Mouse (Mus musculus): ENCODE results near the gene Gm7861. TPM values are rescaled to one million over a fixed set of nuclear protein-coding genes. Genes with fewer than 3 reads are reported as not detected.
"Not testable (repeated sequence)": the region's sequence is repeated elsewhere in the genome, so short reads cannot be mapped to it uniquely, and the experiment has no call there.

The Gm7861 gene
- polyA plus RNA-seq (2016; fragmentation: Nextera tagmentation; extraction: Ambion mirVana), result not detected in 2 replicates

DNA sequence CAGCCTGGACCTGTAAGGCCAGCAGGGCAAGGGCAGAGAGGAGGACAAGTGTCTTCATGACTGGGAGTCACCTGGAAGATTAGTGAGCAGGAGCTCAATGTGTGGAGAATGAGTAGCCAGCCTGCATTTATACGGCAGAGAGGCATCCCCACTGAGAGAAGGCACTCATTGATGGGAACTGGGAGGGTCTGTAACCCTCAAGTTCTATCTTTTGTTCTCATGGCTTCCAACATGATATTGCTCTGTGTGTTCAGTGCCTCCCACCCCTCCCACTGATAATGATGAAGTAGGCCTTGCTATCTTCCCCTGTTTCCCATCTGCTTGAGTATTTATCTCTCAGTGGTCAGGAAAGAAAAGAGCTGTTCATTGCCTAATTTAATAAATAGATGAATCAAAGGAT lies at the start of gene Gm7861:
TSS of gene Gm7861 (minus strand) at position 101 of the 400 bp plus-strand sequence.
- not testable (repeated sequence) for H3K36me3 ChIP-seq; H3K4me2 ChIP-seq (replicated peaks); H3K27me3 ChIP-seq; H3K4me1 ChIP-seq; H3K9me3 ChIP-seq; H3K4me3 ChIP-seq; H3K9ac ChIP-seq; H3K27ac ChIP-seq; ATAC-seq (ENCODE audit: insufficient number of reproducible peaks, insufficient read depth, low FRiP score, low TSS enrichment)
- WGBS, result no CpG with 5 or more reads among the region's 1 CpGs

DNA sequence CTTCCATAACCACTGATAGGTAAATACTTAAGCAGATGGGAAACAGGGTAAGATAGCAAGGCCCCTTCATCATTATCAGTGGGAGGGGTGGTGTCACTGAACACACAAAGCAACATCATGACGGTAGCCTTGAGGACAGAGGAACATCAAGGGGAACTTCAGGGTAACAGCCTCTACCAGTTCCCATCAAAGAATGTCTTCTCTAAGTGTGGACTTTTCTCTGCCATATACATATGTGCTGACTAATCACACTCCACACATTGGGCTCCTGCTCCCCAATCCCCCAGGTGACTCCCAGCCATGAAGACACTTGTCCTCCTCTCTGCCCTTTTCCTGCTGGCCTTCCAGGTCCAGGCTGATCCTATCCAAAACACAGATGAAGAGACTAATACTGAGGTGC lies 23.6 kb upstream of the Gm7861 start, which contains the start of gene Defa26:
TSS of gene Defa26 (plus strand) at position 301 of the 400 bp plus-strand sequence.
- not testable (repeated sequence) for H3K27me3 ChIP-seq; H3K27ac ChIP-seq; H3K9ac ChIP-seq; H3K9me3 ChIP-seq; H3K4me1 ChIP-seq; H3K4me2 ChIP-seq (replicated peaks); H3K36me3 ChIP-seq; ATAC-seq (ENCODE audit: insufficient number of reproducible peaks, insufficient read depth, low FRiP score, low TSS enrichment); H3K4me3 ChIP-seq
- WGBS, result no CpG with 5 or more reads among the region's 1 CpGs

DNA sequence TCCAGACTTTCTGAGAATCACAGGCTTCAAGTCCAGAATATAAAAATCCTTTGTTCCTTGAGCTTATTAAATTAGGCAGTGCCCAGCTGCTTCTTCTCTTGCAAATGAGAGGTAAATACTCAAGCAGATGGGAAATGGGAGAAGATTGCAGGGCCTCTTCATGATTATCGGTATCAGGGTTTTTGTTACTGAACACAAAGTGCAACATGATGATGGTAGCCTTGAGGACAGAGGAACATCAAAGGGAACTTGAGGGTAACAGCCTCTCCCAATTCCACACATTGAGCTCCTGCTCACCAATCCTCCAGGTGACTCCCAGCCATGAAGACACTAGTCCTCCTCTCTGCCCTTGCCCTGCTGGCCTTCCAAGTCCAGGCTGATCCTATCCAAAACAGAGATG lies 11.6 kb downstream of the Gm7861 start, which contains the start of gene Defa28:
TSS of gene Defa28 (plus strand) at position 301 of the 400 bp plus-strand sequence.
- H3K9me3 ChIP-seq; H3K27ac ChIP-seq; H3K4me3 ChIP-seq; H3K36me3 ChIP-seq; H3K4me2 ChIP-seq (replicated peaks); H3K9ac ChIP-seq; H3K4me1 ChIP-seq; H3K27me3 ChIP-seq; ATAC-seq (ENCODE audit: insufficient number of reproducible peaks, insufficient read depth, low FRiP score, low TSS enrichment): not testable (repeated sequence)
- no CpG with 5 or more reads among the region's 1 CpGs for WGBS

DNA sequence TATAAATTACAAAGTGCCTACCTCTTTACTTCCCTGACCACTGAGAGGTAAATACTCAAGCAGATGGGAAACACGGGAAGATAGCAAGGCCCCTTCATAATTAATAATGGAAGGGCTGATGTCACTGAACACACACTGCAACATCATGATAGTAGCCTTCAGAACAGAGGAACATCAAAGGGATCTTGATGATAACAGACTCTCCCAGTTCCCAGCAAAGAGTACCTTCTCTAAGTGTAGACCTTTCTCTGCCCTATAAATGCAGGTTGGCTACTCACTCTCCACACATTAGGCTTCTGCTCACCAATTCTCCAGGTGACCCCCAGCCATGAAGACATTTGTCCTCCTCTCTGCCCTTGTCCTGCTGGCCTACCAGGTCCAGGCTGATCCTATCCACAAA lies 29.2 kb downstream of the Gm7861 start, which contains the start of gene Defa37:
TSS of gene Defa37 (plus strand) at position 301 of the 400 bp plus-strand sequence.
- H3K27ac ChIP-seq; H3K27me3 ChIP-seq; H3K9ac ChIP-seq; H3K4me1 ChIP-seq; H3K36me3 ChIP-seq; ATAC-seq (ENCODE audit: insufficient number of reproducible peaks, insufficient read depth, low FRiP score, low TSS enrichment); H3K4me3 ChIP-seq; H3K9me3 ChIP-seq; H3K4me2 ChIP-seq (replicated peaks): not testable (repeated sequence)
- no CpG with 5 or more reads among the region's 1 CpGs for WGBS

Other genes starting within 250 kb of the Gm7861 start
- not detected in 2 replicates for gene Defa2, start 216.0 kb downstream of the Gm7861 start, polyA plus RNA-seq (2016; fragmentation: Nextera tagmentation; extraction: Ambion mirVana)
- gene Defa33, start 202.7 kb downstream of the Gm7861 start, polyA plus RNA-seq (2016; fragmentation: Nextera tagmentation; extraction: Ambion mirVana), result not detected in 2 replicates
- not detected in 2 replicates for gene Defa36, start 167.1 kb downstream of the Gm7861 start, polyA plus RNA-seq (2016; fragmentation: Nextera tagmentation; extraction: Ambion mirVana)
- gene Gm7849, start 137.9 kb downstream of the Gm7861 start, polyA plus RNA-seq (2016; fragmentation: Nextera tagmentation; extraction: Ambion mirVana), result not detected in 2 replicates
- gene Defa20, start 85.2 kb downstream of the Gm7861 start, polyA plus RNA-seq (2016; fragmentation: Nextera tagmentation; extraction: Ambion mirVana), result not detected in 2 replicates
- gene Defa32, start 65.5 kb downstream of the Gm7861 start, polyA plus RNA-seq (2016; fragmentation: Nextera tagmentation; extraction: Ambion mirVana), result not detected in 2 replicates
- not detected in 2 replicates for gene Defa37, start 29.1 kb downstream of the Gm7861 start, polyA plus RNA-seq (2016; fragmentation: Nextera tagmentation; extraction: Ambion mirVana)
- not detected in 2 replicates for gene Defa28, start 11.5 kb downstream of the Gm7861 start, polyA plus RNA-seq (2016; fragmentation: Nextera tagmentation; extraction: Ambion mirVana)
- gene Defa26, start 23.7 kb upstream of the Gm7861 start, polyA plus RNA-seq (2016; fragmentation: Nextera tagmentation; extraction: Ambion mirVana), result not detected in 2 replicates
- not detected in 2 replicates for gene Defa17, start 61.3 kb upstream of the Gm7861 start, polyA plus RNA-seq (2016; fragmentation: Nextera tagmentation; extraction: Ambion mirVana)
- gene Defa34, start 71.3 kb upstream of the Gm7861 start, polyA plus RNA-seq (2016; fragmentation: Nextera tagmentation; extraction: Ambion mirVana), result not detected in 2 replicates
- not detected in 2 replicates for gene AY761184, start 109.1 kb upstream of the Gm7861 start, polyA plus RNA-seq (2016; fragmentation: Nextera tagmentation; extraction: Ambion mirVana)
- gene Defa24, start 140.0 kb upstream of the Gm7861 start, polyA plus RNA-seq (2016; fragmentation: Nextera tagmentation; extraction: Ambion mirVana), result not detected in 2 replicates
- gene Defb50, start 229.0 kb upstream of the Gm7861 start, polyA plus RNA-seq (2016; fragmentation: Nextera tagmentation; extraction: Ambion mirVana), result not detected in 2 replicates
- not detected in 2 replicates for gene Defb2, start 245.4 kb upstream of the Gm7861 start, polyA plus RNA-seq (2016; fragmentation: Nextera tagmentation; extraction: Ambion mirVana)

Measured in embryonic facial prominence, embryonic 12.5 days (tissue).